Mouse (Mus musculus) olfactory bulb, adult 2 months (tissue): ENCODE results near the gene Mpc2.

Experiments used
- CTCF ChIP-seq: fragments of 200-500 bp; IDR thresholded peaks from 2 replicates; pipeline ENCODE4 v1.5.1; 2012; ENCODE audit warnings: low read depth, mild to moderate bottlenecking, low read length, moderate library complexity; ENCODE audit not compliant: insufficient read depth
- POLR2A ChIP-seq: fragments of 200-500 bp; IDR thresholded peaks from 2 replicates; pipeline ENCODE4 v1.6.1; 2012; ENCODE audit warnings: mild to moderate bottlenecking, low read depth, low read length, moderate library complexity; ENCODE audit not compliant: insufficient read depth

- TF ChIP-seq CTCF, result no peak
- TF ChIP-seq POLR2A, result peak; percentile 63
Measured at GRCm38 (mm10) chr1:165460360-165460800, at the start of gene Mpc2, which contains the start of gene Dcaf6.
